Mouse (Mus musculus): ENCODE results near the gene Gm9817. TPM values are rescaled to one million over a fixed set of nuclear protein-coding genes. Genes with fewer than 3 reads are reported as not detected.
"Not testable (repeated sequence)": the region's sequence is repeated elsewhere in the genome, so short reads cannot be mapped to it uniquely, and the experiment has no call there.

Gene Gm9817
- polyA plus RNA-seq (2012; rRNA removed): 0.22 and 0.31 TPM in 2 replicates

DNA sequence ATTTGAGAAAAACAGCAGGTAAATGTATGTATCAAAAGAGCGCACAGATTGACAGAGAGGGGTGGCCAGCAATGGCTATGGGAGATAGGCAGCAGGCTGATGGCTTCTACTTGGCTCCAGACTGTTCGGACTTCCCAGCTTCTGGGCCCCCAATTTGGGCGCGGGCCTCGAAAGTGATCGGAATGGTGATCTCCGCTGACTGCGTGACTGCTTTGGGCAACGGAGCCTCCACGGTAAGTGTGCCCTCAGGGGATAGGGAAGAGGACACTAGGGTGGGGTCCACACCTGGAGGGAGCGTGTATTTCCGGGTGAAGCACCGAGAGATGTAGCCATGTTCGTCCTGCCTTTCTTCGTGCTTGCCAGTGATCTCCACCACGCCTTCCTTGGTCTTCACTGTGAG is at the start of gene Gm9817:
Gene Gm9817 (plus strand): TSS at position 301 of the 400 bp plus-strand sequence.
- not testable (repeated sequence) for H3K4me1 ChIP-seq (ENCODE audit: control insufficient read depth, insufficient read depth, low read length); H3K27ac ChIP-seq (ENCODE audit: control insufficient read depth, insufficient read depth, low read depth, low read length); H3K36me3 ChIP-seq (ENCODE audit: control insufficient read depth, insufficient read depth, low read length); H3K27me3 ChIP-seq (ENCODE audit: control insufficient read depth, insufficient read depth, low read length)
- H3K4me3 ChIP-seq (ENCODE audit: control insufficient read depth, low read depth, low read length): peak within 1 kb of the TSS; percentile 65

DNA sequence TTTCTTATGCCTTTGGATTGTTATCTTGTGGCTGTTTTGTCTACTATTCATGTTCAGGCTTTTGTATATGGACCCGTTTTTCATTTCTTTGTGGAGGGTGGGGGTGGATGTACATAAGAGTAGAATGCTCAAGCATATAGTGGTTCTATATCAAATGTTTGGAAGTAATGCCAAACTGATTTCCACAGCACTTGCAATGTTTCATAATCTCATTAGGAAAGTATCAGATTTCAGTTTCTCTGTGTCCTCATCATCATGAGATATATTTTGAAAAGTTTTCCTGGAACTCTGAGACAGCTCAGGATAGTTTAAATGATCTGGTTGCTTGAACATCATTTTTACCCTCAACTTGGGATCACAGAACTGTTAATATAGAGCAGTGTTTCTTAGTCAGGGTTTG is 48.7 kb upstream of the Gm9817 start:
- TF ChIP-seq POLR2A (IDR thresholded peaks at IDR 0.05; ENCODE audit: control insufficient read depth, low read depth, low read length): no peak
- no peak for TF ChIP-seq CTCF (IDR thresholded peaks at IDR 0.05; ENCODE audit: control insufficient read depth, insufficient read depth, insufficient replicate concordance, low read depth, low read length)
- H3K36me3 ChIP-seq (ENCODE audit: control insufficient read depth, insufficient read depth, low read length): no peaks in the 10 kb centered on the region

DNA sequence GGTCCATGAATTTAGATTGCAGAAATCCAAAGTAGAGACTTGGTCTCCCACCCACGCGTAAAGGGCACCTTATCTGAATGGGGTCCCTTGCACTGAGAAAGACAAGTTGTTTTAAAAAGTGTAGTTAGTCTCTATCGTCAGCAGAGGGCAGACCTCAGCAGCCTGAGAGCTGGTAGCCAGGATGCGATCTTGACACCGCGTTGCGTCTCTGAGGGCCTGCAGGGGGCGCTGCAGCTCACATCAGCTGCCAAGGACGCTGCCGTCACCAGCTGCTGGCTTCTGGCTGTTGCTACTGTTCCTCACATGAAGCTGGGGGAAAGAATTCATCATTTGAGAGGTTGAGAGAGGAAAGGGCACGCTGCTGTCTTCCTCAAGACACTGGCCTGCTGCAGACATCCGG is 47.7 kb upstream of the Gm9817 start:
- TF ChIP-seq POLR2A (IDR thresholded peaks at IDR 0.05; ENCODE audit: control insufficient read depth, low read depth, low read length) (no peak), CTCF (IDR thresholded peaks at IDR 0.05; ENCODE audit: control insufficient read depth, insufficient read depth, insufficient replicate concordance, low read depth, low read length) (peak; percentile 100)
- Histone ChIP-seq H3K4me1 (ENCODE audit: control insufficient read depth, insufficient read depth, low read length) (peaks cover 5% of the 10 kb centered on the region), H3K36me3 (ENCODE audit: control insufficient read depth, insufficient read depth, low read length) (no peaks in the 10 kb centered on the region), H3K27ac (ENCODE audit: control insufficient read depth, insufficient read depth, low read depth, low read length) (no peak overlapping the region), H3K27me3 (ENCODE audit: control insufficient read depth, insufficient read depth, low read length) (no peaks in the 10 kb centered on the region), H3K4me3 (ENCODE audit: control insufficient read depth, low read depth, low read length) (peak overlapping the region; percentile 51)

More for the DNA sequence above, 48.7 kb upstream of the Gm9817 start:
- H3K4me3 ChIP-seq (ENCODE audit: control insufficient read depth, low read depth, low read length): no peak overlapping the region
- no peaks in the 10 kb centered on the region for H3K27me3 ChIP-seq (ENCODE audit: control insufficient read depth, insufficient read depth, low read length)
- H3K4me1 ChIP-seq (ENCODE audit: control insufficient read depth, insufficient read depth, low read length): peaks cover 5% of the 10 kb centered on the region
- no peak overlapping the region for H3K27ac ChIP-seq (ENCODE audit: control insufficient read depth, insufficient read depth, low read depth, low read length)

DNA sequence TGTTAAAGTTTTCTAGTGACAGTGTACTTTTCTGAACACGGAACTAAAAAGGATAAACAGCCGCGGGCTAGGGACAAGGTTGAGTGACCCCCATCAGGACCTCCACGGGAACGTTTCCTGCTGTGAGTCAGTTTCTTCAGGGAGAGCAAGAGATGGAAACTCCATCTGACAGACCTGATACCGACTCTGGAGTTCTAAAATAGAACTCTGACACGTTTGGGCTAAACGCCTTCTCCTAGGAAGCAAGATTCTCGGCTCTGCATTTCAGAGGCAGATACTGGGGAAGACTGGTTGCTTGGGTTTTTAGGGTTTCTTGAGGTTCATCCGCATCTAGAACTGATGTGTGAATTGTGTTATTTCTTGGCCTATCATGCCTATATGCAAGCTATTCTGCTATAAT is 47.2 kb upstream of the Gm9817 start:
- Histone ChIP-seq H3K27ac (ENCODE audit: control insufficient read depth, insufficient read depth, low read depth, low read length) (no peak overlapping the region), H3K36me3 (ENCODE audit: control insufficient read depth, insufficient read depth, low read length) (no peaks in the 10 kb centered on the region), H3K27me3 (ENCODE audit: control insufficient read depth, insufficient read depth, low read length) (no peaks in the 10 kb centered on the region), H3K4me1 (ENCODE audit: control insufficient read depth, insufficient read depth, low read length) (peaks cover 5% of the 10 kb centered on the region), H3K4me3 (ENCODE audit: control insufficient read depth, low read depth, low read length) (peak overlapping the region; percentile 51)
- no peak for TF ChIP-seq POLR2A (IDR thresholded peaks at IDR 0.05; ENCODE audit: control insufficient read depth, low read depth, low read length)
- no peak for TF ChIP-seq CTCF (IDR thresholded peaks at IDR 0.05; ENCODE audit: control insufficient read depth, insufficient read depth, insufficient replicate concordance, low read depth, low read length)

DNA sequence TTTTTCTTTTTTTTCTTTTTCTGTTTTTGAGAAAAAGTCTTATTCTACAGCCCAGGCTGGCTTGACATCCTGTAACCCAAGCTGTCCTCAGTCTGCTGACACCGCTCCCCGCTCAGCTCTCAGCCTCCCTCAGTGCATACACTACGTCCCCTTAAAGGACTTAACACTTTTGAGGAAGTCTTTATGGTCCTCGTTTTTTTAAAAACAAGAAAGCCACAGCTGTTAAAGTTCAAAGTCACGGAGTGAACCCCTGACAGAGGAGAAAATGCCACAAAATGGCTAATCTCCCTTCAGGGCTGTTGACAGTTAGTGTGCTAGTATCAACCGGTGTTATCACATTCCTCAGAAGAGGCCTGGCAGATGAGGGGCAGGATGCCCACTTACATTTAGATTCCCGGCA is 46.7 kb upstream of the Gm9817 start:
- Histone ChIP-seq H3K4me3 (ENCODE audit: control insufficient read depth, low read depth, low read length) (no peak overlapping the region), H3K36me3 (ENCODE audit: control insufficient read depth, insufficient read depth, low read length) (no peaks in the 10 kb centered on the region), H3K27me3 (ENCODE audit: control insufficient read depth, insufficient read depth, low read length) (no peaks in the 10 kb centered on the region), H3K27ac (ENCODE audit: control insufficient read depth, insufficient read depth, low read depth, low read length) (no peak overlapping the region), H3K4me1 (ENCODE audit: control insufficient read depth, insufficient read depth, low read length) (peaks cover 5% of the 10 kb centered on the region)
- TF ChIP-seq POLR2A (IDR thresholded peaks at IDR 0.05; ENCODE audit: control insufficient read depth, low read depth, low read length): no peak
- no peak for TF ChIP-seq CTCF (IDR thresholded peaks at IDR 0.05; ENCODE audit: control insufficient read depth, insufficient read depth, insufficient replicate concordance, low read depth, low read length)

DNA sequence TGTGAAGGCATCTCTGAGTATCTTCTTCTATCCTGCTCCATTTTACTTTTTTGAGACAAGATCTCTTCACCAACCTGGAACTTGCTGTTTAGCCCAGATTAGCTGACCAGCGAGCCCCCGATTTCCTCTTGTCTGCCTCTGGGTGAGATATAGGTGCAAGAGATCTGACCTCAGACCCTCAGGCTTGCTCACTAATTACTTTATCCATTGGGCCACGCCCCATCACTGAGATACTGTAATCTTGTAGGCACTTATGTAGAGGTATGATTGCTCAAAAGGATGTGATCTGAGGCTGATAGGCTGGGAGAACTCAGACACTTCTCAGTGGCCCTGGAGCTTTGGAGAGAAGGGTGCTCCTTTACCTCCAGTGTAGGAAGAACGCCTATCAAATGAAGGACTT is 46.0 kb upstream of the Gm9817 start:
- H3K27me3 ChIP-seq (ENCODE audit: control insufficient read depth, insufficient read depth, low read length): no peaks in the 10 kb centered on the region
- no peak overlapping the region for H3K4me3 ChIP-seq (ENCODE audit: control insufficient read depth, low read depth, low read length)
- H3K27ac ChIP-seq (ENCODE audit: control insufficient read depth, insufficient read depth, low read depth, low read length): no peak overlapping the region
- no peak for TF ChIP-seq POLR2A (IDR thresholded peaks at IDR 0.05; ENCODE audit: control insufficient read depth, low read depth, low read length)
- TF ChIP-seq CTCF (IDR thresholded peaks at IDR 0.05; ENCODE audit: control insufficient read depth, insufficient read depth, insufficient replicate concordance, low read depth, low read length): no peak
- peaks cover 5% of the 10 kb centered on the region for H3K4me1 ChIP-seq (ENCODE audit: control insufficient read depth, insufficient read depth, low read length)
- H3K36me3 ChIP-seq (ENCODE audit: control insufficient read depth, insufficient read depth, low read length): no peaks in the 10 kb centered on the region

DNA sequence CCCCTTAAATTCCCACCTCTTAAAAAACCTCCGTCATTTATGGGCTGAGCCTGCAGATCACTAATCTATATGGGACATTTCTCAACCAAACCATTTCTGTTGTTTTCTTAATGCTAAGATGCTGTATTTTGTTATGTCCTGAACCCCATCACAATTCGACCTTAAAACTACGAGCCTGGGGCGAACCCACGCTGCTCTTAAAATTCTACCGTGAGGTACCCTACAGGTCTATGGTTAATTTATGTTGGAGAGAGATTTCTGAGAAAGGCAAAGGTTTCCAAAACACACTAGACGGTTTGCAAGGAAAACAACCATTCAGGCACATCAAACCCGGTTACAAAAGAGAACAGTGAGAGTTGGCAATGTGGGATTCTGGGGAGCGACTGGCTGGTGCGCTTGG is 45.1 kb upstream of the Gm9817 start:
- no peaks in the 10 kb centered on the region for H3K27me3 ChIP-seq (ENCODE audit: control insufficient read depth, insufficient read depth, low read length)
- no peak overlapping the region for H3K27ac ChIP-seq (ENCODE audit: control insufficient read depth, insufficient read depth, low read depth, low read length)
- H3K36me3 ChIP-seq (ENCODE audit: control insufficient read depth, insufficient read depth, low read length): no peaks in the 10 kb centered on the region
- H3K4me3 ChIP-seq (ENCODE audit: control insufficient read depth, low read depth, low read length): no peak overlapping the region
- peaks cover 5% of the 10 kb centered on the region for H3K4me1 ChIP-seq (ENCODE audit: control insufficient read depth, insufficient read depth, low read length)
- TF ChIP-seq POLR2A (IDR thresholded peaks at IDR 0.05; ENCODE audit: control insufficient read depth, low read depth, low read length): no peak
- TF ChIP-seq CTCF (IDR thresholded peaks at IDR 0.05; ENCODE audit: control insufficient read depth, insufficient read depth, insufficient replicate concordance, low read depth, low read length): no peak

DNA sequence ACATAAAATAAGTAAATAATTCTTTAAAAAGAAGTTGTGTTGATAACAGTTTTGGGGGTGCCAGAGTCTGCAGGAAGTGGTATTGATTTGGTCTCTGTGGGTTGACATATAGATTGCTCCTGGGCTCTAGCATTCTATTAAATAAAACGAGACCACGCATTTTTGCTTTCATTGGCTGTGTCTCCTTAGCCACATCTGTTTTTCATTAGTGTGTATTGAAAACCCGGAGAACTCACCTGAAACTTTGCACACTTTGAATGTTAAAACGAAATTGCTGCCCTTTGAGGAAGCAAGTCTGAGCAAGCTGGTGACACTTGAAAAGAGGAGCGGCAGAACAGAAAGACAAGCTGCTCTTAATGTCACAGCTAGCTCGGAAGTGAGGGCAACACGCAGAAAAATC is 43.7 kb upstream of the Gm9817 start:
- Histone ChIP-seq H3K4me3 (ENCODE audit: control insufficient read depth, low read depth, low read length) (no peak overlapping the region), H3K27ac (ENCODE audit: control insufficient read depth, insufficient read depth, low read depth, low read length) (no peak overlapping the region), H3K4me1 (ENCODE audit: control insufficient read depth, insufficient read depth, low read length) (peaks cover 5% of the 10 kb centered on the region), H3K27me3 (ENCODE audit: control insufficient read depth, insufficient read depth, low read length) (no peaks in the 10 kb centered on the region), H3K36me3 (ENCODE audit: control insufficient read depth, insufficient read depth, low read length) (no peaks in the 10 kb centered on the region)
- no peak for TF ChIP-seq POLR2A (IDR thresholded peaks at IDR 0.05; ENCODE audit: control insufficient read depth, low read depth, low read length)
- TF ChIP-seq CTCF (IDR thresholded peaks at IDR 0.05; ENCODE audit: control insufficient read depth, insufficient read depth, insufficient replicate concordance, low read depth, low read length): no peak

Measured in testis, adult 2 months (tissue).